Mouse (Mus musculus): ENCODE results near the gene Oxsm.

- TF ChIP-seq CTCF (IDR thresholded peaks at IDR 0.05; ENCODE audit: insufficient read depth, low read length) (no peak), POLR2A (IDR thresholded peaks at IDR 0.05; ENCODE audit: borderline replicate concordance, extremely low read depth, low read depth, low read length) (no peak)
These were observed 17.4 kb upstream of the Oxsm start for GRCm38 (mm10) chr14:16267028-16267427.

All from lung, adult 2 months (tissue).